Mouse (Mus musculus) embryonic stem cell, embryonic (primary cell): ENCODE measurements around the gene Cfap43.

Source experiments
- CTCF ChIA-PET, 4 experiments: fragments of 300-600 bp in 2 of 4; fragments of 350-600 bp in 2 of 4; sonication (Branson Sonifier 250); formaldehyde crosslinking; loops; one replicate each; lab custom pipeline; 2022; ENCODE audit warnings: inconsistent platforms in 2 of 4; lab: Charles Lee
- POLR2A ChIA-PET, 4 experiments: fragments of 300-600 bp in 2 of 4; fragments of 350-600 bp in 2 of 4; sonication (Branson Sonifier 250); formaldehyde crosslinking; loops; one replicate each; lab custom pipeline; 2022; ENCODE audit warnings: antibody characterized with exemption in 4 of 4, inconsistent platforms in 1 of 4; lab: Charles Lee

Gene Cfap43

GRCm38 (mm10) chr19:47882151-47882881 lies 36.8 kb downstream of the Cfap43 start:
- ChIA-PET CTCF (interaction anchor here (0.5 to 1.9 kb wide), 120 partner anchors 9 to 1260 kb away, joined by 3 to 35 read pairs (median 4); partner anchors contain the start of genes Cfap43 (in 3 of the 4), Gsto2 (in 3 of the 4), Itprip (in 3 of the 4) and Gsto1 (in 2 of the 4)), POLR2A (interaction anchor here (0.6 to 2.2 kb wide), 11 partner anchors 9 to 171 kb away, joined by 3 to 7 read pairs (median 4); partner anchors contain the start of genes Gsto2 (in 2 of the 4), Cfap43 (in 1 of the 4), Itprip (in 1 of the 4) and Sfr1 (in 1 of the 4))

GRCm38 (mm10) chr19:47881538-47881937 lies 37.5 kb downstream of the Cfap43 start:
- ChIA-PET CTCF (interaction anchor here (0.5 to 1.9 kb wide), 24 partner anchors 9 to 788 kb away, joined by 3 to 35 read pairs (median 8); partner anchors contain the start of genes Cfap43 (in 1 of the 4), Gsto2 (in 1 of the 4), Itprip (in 1 of the 4) and Sfr1 (in 1 of the 4)), POLR2A (interaction anchor here in 2 of 4 experiments (1.1 to 1.4 kb wide), 2 partner anchors 38 to 150 kb away, joined by 4 to 6 read pairs; partner anchors contain the start of genes Cfap43 (in 1 of the 2), Itprip (in 1 of the 2) and Sfr1 (in 1 of the 2))

- ChIA-PET POLR2A (interaction anchor here in 2 of 4 experiments (0.7 kb wide), 2 partner anchors 51 to 206 kb away, joined by 3 to 6 read pairs; no protein-coding TSS in a partner anchor), CTCF (interaction anchor here in 2 of 4 experiments (0.7 to 0.8 kb wide), 2 partner anchors 9 to 11 kb away, joined by 3 read pairs; no protein-coding TSS in a partner anchor)
These were observed 42.8 kb downstream of the Cfap43 start for GRCm38 (mm10) chr19:47876252-47876651.

GRCm38 (mm10) chr19:47871515-47871914 lies 47.6 kb downstream of the Cfap43 start:
- CTCF ChIA-PET: interaction anchor here in 2 of 4 experiments (0.7 to 3.5 kb wide), 2 partner anchors 11 kb away, joined by 3 to 24 read pairs; no protein-coding TSS in a partner anchor
- POLR2A ChIA-PET: no interaction called here

- POLR2A ChIA-PET: interaction anchor here in 1 of 4 experiments (0.6 kb wide), 2 partner anchors 338 to 985 kb away, joined by 3 read pairs; no protein-coding TSS in a partner anchor
- CTCF ChIA-PET: interaction anchor here in 2 of 4 experiments (1.9 to 2.0 kb wide), 1 partner anchor 12 kb away, joined by 6 read pairs; no protein-coding TSS in a partner anchor
These were observed 48.9 kb downstream of the Cfap43 start for GRCm38 (mm10) chr19:47870102-47870666.

GRCm38 (mm10) chr19:47869516-47869915 lies 49.6 kb downstream of the Cfap43 start:
- ChIA-PET CTCF (interaction anchor here in 3 of 4 experiments (0.6 to 2.0 kb wide), 2 partner anchors 13 to 720 kb away, joined by 6 to 7 read pairs (median 6); no protein-coding TSS in a partner anchor), POLR2A (interaction anchor here in 1 of 4 experiments (0.6 kb wide), 1 partner anchor 984 kb away, joined by 3 read pairs; no protein-coding TSS in a partner anchor)

GRCm38 (mm10) chr19:47868951-47869350 lies 50.1 kb downstream of the Cfap43 start:
- ChIA-PET CTCF (interaction anchor here in 3 of 4 experiments (0.6 to 2.0 kb wide), 2 partner anchors 14 to 719 kb away, joined by 6 to 7 read pairs (median 6); no protein-coding TSS in a partner anchor), POLR2A (no interaction called here)

GRCm38 (mm10) chr19:47867628-47868175 lies 51.4 kb downstream of the Cfap43 start:
- POLR2A ChIA-PET: interaction anchor here in 2 of 4 experiments (0.7 to 0.9 kb wide), 4 partner anchors 34 to 117 kb away, joined by 3 to 4 read pairs (median 3); no protein-coding TSS in a partner anchor
- CTCF ChIA-PET: interaction anchor here in 1 of 4 experiments (0.6 kb wide), 1 partner anchor 547 kb away, joined by 4 read pairs; no protein-coding TSS in a partner anchor

GRCm38 (mm10) chr19:47865353-47865947 lies 53.6 kb downstream of the Cfap43 start, which contains the start of gene Gsto2:
Gene Gsto2, plus strand, starts transcription at chr19:47865534.
- ChIA-PET CTCF (interaction anchor here (0.5 to 1.4 kb wide), 9 partner anchors 11 to 509 kb away, joined by 3 to 8 read pairs (median 3); no protein-coding TSS in a partner anchor), POLR2A (interaction anchor here (0.5 to 2.4 kb wide), 15 partner anchors 9 to 329 kb away, joined by 3 to 17 read pairs (median 3); partner anchors contain the start of gene Gsto1 (in 1 of the 4))

GRCm38 (mm10) chr19:47864721-47865120 lies 54.4 kb downstream of the Cfap43 start:
- CTCF ChIA-PET: interaction anchor here in 3 of 4 experiments (0.6 to 1.4 kb wide), 5 partner anchors 12 to 508 kb away, joined by 3 to 8 read pairs (median 3); no protein-coding TSS in a partner anchor
- POLR2A ChIA-PET: interaction anchor here (0.5 to 2.4 kb wide), 12 partner anchors 10 to 328 kb away, joined by 3 to 17 read pairs (median 4); partner anchors contain the start of gene Gsto1 (in 1 of the 4)

GRCm38 (mm10) chr19:47864051-47864450 lies 55.0 kb downstream of the Cfap43 start:
- CTCF ChIA-PET: interaction anchor here in 2 of 4 experiments (0.7 to 1.4 kb wide), 2 partner anchors 33 to 508 kb away, joined by 3 to 4 read pairs; no protein-coding TSS in a partner anchor

GRCm38 (mm10) chr19:47862581-47862980 lies 56.5 kb downstream of the Cfap43 start:
- CTCF ChIA-PET: no interaction called here
- POLR2A ChIA-PET: no interaction called here

More at GRCm38 (mm10) chr19:47864051-47864450, 55.0 kb downstream of the Cfap43 start:
- POLR2A ChIA-PET: interaction anchor here in 2 of 4 experiments (1.3 to 2.4 kb wide), 2 partner anchors 11 to 18 kb away, joined by 3 to 17 read pairs; no protein-coding TSS in a partner anchor

GRCm38 (mm10) chr19:47859180-47859579 lies 59.9 kb downstream of the Cfap43 start:
- ChIA-PET CTCF (interaction anchor here in 2 of 4 experiments (0.6 to 1.2 kb wide), 2 partner anchors 23 to 171 kb away, joined by 3 to 5 read pairs; no protein-coding TSS in a partner anchor), POLR2A (no interaction called here)

- POLR2A ChIA-PET: interaction anchor here in 1 of 4 experiments (0.6 kb wide), 1 partner anchor 75 kb away, joined by 3 read pairs; no protein-coding TSS in a partner anchor
These were observed 60.8 kb downstream of the Cfap43 start for GRCm38 (mm10) chr19:47857957-47858942.

More at GRCm38 (mm10) chr19:47857957-47858942, 60.8 kb downstream of the Cfap43 start:
- CTCF ChIA-PET: interaction anchor here in 1 of 4 experiments (1.2 kb wide), 1 partner anchor 24 kb away, joined by 5 read pairs; no protein-coding TSS in a partner anchor
